Mouse (Mus musculus): Measurements from ENCODE around the gene Cfap20. TPM values are rescaled to one million over a fixed set of nuclear protein-coding genes. Genes with fewer than 3 reads are reported as not detected.

Gene Cfap20
- polyA plus RNA-seq, 1 experiment from 2014 or later: 157 TPM

DNA sequence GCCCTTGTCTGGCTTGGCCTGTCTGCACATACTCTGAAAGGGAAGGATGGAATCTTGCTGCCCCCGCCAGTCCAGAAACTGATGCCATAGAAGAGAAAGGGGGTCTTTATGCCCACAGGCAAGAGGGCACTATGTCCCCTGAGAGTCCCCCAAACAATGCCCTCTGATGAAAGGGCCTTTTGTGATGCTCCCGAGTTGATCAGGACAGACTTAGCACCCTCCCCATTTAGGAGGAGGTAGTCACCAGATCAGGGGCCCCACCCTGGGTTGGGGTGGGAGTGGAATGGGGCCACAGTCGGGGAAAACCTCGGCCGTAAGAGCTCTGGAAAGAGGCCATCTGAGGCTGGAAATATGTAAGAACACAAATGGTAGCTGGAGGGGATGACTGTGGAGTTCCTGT is 37.5 kb downstream of the Cfap20 start:
- H3K36me3 ChIP-seq (ENCODE audit: control insufficient read depth, insufficient read depth, low read length): no peaks in the 10 kb centered on the region
- WGBS: 62% methylated on average over 5 of the region's 5 CpGs

DNA sequence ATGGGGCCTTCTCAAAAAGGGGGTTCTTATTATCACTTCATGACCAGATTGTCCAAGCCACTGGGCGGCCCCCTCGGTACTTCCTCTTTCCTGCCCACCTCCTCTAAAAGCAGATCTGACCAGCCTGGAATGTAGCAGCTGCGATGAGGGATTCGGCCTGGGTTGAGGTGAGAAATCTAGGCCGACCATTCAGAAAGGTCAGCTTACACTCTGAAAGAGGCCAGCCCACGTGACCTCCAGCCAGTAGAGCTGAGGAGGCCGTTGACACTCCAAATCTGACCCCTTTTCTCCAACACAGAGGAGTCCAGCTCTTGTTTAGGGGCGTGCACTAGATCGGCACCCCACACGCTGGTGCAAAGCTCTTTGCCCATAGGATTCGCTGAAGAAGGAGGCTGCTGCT is 37.9 kb downstream of the Cfap20 start:
- no peak overlapping the region for H3K9ac ChIP-seq (ENCODE audit: low read length)
- no peaks in the 10 kb centered on the region for H3K27me3 ChIP-seq (replicated peaks; ENCODE audit: control insufficient read depth, insufficient read depth, low read length)
- WGBS: 46% methylated on average over 11 of the region's 11 CpGs
- no peak overlapping the region for H3K4me3 ChIP-seq (ENCODE audit: low read depth, low read length)
- no peak overlapping the region for H3K4me2 ChIP-seq (ENCODE audit: low read length)
- no peaks in the 10 kb centered on the region for H3K36me3 ChIP-seq (ENCODE audit: control insufficient read depth, insufficient read depth, low read length)
- DNase-seq (ENCODE audit: low spot score) (no peak), ATAC-seq (replicated peaks; ENCODE audit: low FRiP score, low TSS enrichment, low read depth) (no peak)
- H3K4me1 ChIP-seq (replicated peaks; ENCODE audit: control insufficient read depth, insufficient read depth, low read length): peaks cover 6% of the 10 kb centered on the region; the same call in 1 of the 2 replicates
- no peaks in the 10 kb centered on the region for H3K9me3 ChIP-seq (ENCODE audit: control insufficient read depth, low read length)
- no peak overlapping the region for H3K27ac ChIP-seq (ENCODE audit: low read depth)

More for the DNA sequence above, 37.5 kb downstream of the Cfap20 start:
- Histone ChIP-seq H3K9me3 (ENCODE audit: control insufficient read depth, low read length) (no peaks in the 10 kb centered on the region), H3K27me3 (replicated peaks; ENCODE audit: control insufficient read depth, insufficient read depth, low read length) (no peaks in the 10 kb centered on the region), H3K4me1 (replicated peaks; ENCODE audit: control insufficient read depth, insufficient read depth, low read length) (peaks cover 6% of the 10 kb centered on the region; the same call in 1 of the 2 replicates), H3K4me2 (ENCODE audit: low read length) (no peak overlapping the region), H3K4me3 (ENCODE audit: low read depth, low read length) (no peak overlapping the region), H3K27ac (ENCODE audit: low read depth) (no peak overlapping the region), H3K9ac (ENCODE audit: low read length) (no peak overlapping the region)
- DNase-seq (ENCODE audit: low spot score) (no peak), ATAC-seq (replicated peaks; ENCODE audit: low FRiP score, low TSS enrichment, low read depth) (no peak)

DNA sequence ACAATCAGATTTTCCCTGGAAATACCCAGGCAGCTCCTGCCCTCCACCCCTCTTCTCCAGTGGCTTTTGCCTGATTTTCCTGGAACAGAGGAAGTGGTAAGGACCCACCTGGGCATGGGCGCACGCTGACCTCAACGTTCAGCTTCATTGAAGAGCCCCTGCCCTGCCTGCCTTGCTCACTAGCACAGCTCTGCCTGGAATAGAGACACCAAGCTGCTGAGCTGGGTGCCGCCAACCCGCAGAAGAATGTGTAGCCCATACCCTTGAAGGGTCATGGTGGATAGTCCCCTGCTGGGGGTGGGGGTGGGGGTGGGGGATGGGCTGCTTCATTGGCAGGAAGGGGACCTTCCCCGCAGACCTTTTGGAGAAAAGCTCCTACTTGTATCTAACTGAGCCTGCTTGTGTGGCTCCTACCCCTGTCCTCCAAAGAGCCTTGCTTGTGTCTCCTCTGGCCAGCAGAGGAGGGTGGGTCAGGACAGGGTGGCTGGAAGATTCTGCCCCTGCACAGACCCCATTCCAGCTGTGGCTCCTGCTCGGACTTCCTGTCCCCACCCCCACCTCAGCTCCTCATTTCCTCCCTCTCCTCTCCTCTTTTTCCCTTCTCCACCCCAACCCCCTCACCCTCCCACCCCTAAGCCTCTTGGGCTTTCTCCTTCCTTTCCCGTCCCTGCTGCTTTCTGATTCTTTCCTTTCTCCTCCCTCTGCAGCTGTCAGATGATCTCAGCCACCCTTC is 39.3 kb downstream of the Cfap20 start:
- ATAC-seq (replicated peaks; ENCODE audit: low FRiP score, low TSS enrichment, low read depth): peak; percentile 26; the same call in 1 of the 2 replicates
- Histone ChIP-seq H3K4me1 (replicated peaks; ENCODE audit: control insufficient read depth, insufficient read depth, low read length) (peaks cover 6% of the 10 kb centered on the region; the same call in 1 of the 2 replicates), H3K27ac (ENCODE audit: low read depth) (0 out of 2 replicates have a peak overlapping the region, but pooled peaks have one; percentile 20), H3K9ac (ENCODE audit: low read length) (no peak overlapping the region), H3K4me2 (ENCODE audit: low read length) (no peak overlapping the region), H3K9me3 (ENCODE audit: control insufficient read depth, low read length) (no peaks in the 10 kb centered on the region), H3K36me3 (ENCODE audit: control insufficient read depth, insufficient read depth, low read length) (no peaks in the 10 kb centered on the region), H3K4me3 (ENCODE audit: low read depth, low read length) (no peak overlapping the region), H3K27me3 (replicated peaks; ENCODE audit: control insufficient read depth, insufficient read depth, low read length) (no peaks in the 10 kb centered on the region)
- 25% methylated on average over 8 of the region's 8 CpGs for WGBS
- no peak for DNase-seq (ENCODE audit: low spot score)

DNA sequence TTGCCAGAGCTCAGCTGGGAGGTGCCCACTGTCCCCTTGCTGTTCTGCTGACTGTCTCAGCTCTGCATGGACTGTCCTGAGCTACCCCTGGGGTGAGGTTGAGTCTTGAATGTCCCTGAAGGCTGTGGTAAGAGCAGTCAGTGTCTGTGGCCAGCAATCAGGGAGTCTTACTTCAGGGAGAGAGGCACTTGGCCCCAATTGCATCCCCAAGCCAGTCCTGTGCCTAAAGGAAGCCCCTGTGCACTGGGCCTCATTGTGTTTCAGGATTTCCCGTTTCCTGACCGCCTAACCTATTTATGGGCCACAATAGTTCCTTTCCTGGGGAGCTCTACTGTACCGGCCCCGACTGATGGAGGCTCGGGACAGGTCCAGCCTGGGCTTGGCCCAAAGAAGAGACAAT is 42.1 kb downstream of the Cfap20 start:
- ATAC-seq (replicated peaks; ENCODE audit: low FRiP score, low TSS enrichment, low read depth) (no peak), DNase-seq (ENCODE audit: low spot score) (no peak)
- WGBS: 68% methylated on average over 5 of the region's 5 CpGs

DNA sequence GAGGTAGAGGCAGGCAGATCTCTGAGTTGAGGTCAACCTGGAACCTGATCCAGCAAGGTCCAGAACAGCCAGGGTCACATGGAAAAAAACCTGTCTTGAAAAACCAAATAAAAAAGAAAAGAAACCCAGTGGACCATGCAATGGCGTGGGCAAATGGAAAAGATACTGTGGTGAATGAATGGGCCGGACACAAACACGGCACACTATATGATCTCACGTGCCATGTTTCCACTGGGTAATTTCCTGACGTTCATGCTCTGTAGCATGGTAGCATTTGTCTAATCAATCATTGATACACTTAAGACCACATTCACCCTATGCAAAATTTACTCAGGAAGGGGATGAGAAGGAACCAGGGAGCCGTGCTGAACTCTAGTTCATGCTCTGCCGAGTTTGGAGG is 43.6 kb downstream of the Cfap20 start:
- no peak for DNase-seq (ENCODE audit: low spot score)

More for the DNA sequence above, 42.1 kb downstream of the Cfap20 start:
- Histone ChIP-seq H3K9ac (ENCODE audit: low read length) (no peak overlapping the region), H3K27me3 (replicated peaks; ENCODE audit: control insufficient read depth, insufficient read depth, low read length) (no peaks in the 10 kb centered on the region), H3K4me2 (ENCODE audit: low read length) (no peak overlapping the region), H3K9me3 (ENCODE audit: control insufficient read depth, low read length) (no peaks in the 10 kb centered on the region), H3K4me1 (replicated peaks; ENCODE audit: control insufficient read depth, insufficient read depth, low read length) (peaks cover 6% of the 10 kb centered on the region; the same call in 1 of the 2 replicates), H3K36me3 (ENCODE audit: control insufficient read depth, insufficient read depth, low read length) (no peaks in the 10 kb centered on the region), H3K4me3 (ENCODE audit: low read depth, low read length) (no peak overlapping the region), H3K27ac (ENCODE audit: low read depth) (0 out of 2 replicates have a peak overlapping the region, but pooled peaks have one; percentile 33)

DNA sequence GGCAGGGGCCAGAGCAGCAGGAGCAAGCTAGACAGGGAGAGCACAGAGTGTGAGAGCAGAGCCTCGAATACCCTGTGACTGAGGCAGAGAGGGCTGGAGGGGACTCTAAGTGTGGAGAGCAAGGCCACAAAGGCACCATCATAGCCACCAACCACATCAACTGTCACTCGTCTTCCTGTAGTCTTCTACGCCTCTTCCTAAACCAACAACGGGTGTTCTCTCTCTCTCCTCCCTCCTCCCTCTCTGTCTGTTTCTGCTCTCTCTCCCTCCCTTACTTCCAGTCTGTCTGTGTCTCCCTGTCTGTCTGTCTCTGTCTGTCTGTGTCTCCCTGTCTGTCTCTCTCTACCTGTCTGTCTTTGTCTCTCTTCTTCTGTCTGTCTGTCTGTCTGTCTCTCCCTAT is 44.4 kb downstream of the Cfap20 start:
- Histone ChIP-seq H3K9ac (ENCODE audit: low read length) (no peak overlapping the region), H3K36me3 (ENCODE audit: control insufficient read depth, insufficient read depth, low read length) (no peaks in the 10 kb centered on the region), H3K4me1 (replicated peaks; ENCODE audit: control insufficient read depth, insufficient read depth, low read length) (peaks cover 3% of the 10 kb centered on the region; the same call in 1 of the 2 replicates), H3K4me2 (ENCODE audit: low read length) (no peak overlapping the region), H3K27me3 (replicated peaks; ENCODE audit: control insufficient read depth, insufficient read depth, low read length) (no peaks in the 10 kb centered on the region), H3K4me3 (ENCODE audit: low read depth, low read length) (no peak overlapping the region), H3K27ac (ENCODE audit: low read depth) (no peak overlapping the region), H3K9me3 (ENCODE audit: control insufficient read depth, low read length) (no peaks in the 10 kb centered on the region)
- DNase-seq (ENCODE audit: low spot score): no peak
- ATAC-seq (replicated peaks; ENCODE audit: low FRiP score, low TSS enrichment, low read depth): no peak
- 60% methylated on average over 4 of the region's 4 CpGs for WGBS

More for the DNA sequence above, 43.6 kb downstream of the Cfap20 start:
- 83% methylated on average over 7 of the region's 7 CpGs for WGBS
- no peak overlapping the region for H3K9ac ChIP-seq (ENCODE audit: low read length)
- no peaks in the 10 kb centered on the region for H3K9me3 ChIP-seq (ENCODE audit: control insufficient read depth, low read length)
- H3K4me3 ChIP-seq (ENCODE audit: low read depth, low read length): no peak overlapping the region
- no peaks in the 10 kb centered on the region for H3K36me3 ChIP-seq (ENCODE audit: control insufficient read depth, insufficient read depth, low read length)
- no peaks in the 10 kb centered on the region for H3K27me3 ChIP-seq (replicated peaks; ENCODE audit: control insufficient read depth, insufficient read depth, low read length)
- H3K4me1 ChIP-seq (replicated peaks; ENCODE audit: control insufficient read depth, insufficient read depth, low read length): peaks cover 3% of the 10 kb centered on the region; the same call in 1 of the 2 replicates
- H3K27ac ChIP-seq (ENCODE audit: low read depth): no peak overlapping the region
- no peak overlapping the region for H3K4me2 ChIP-seq (ENCODE audit: low read length)
- ATAC-seq (replicated peaks; ENCODE audit: low FRiP score, low TSS enrichment, low read depth): no peak

DNA sequence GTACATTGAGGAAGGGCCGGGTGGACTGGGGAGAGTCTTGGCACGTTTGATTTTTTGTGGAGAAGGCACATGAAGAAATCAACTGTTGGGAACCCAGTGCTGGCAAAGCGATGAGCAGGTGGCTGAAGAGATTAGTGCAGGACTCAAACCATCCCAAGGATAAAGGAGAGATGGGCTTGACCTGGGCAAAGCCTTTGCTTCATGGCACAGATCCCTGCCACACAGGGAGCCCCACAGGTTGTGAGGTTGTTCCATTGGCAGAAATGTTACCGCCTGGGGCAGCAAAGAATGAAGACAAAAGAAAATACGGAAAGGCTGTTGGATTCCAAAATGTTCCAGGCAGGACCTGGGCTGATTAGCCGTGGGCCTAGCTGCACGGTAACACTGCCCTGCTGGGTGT is 46.7 kb downstream of the Cfap20 start:
- Histone ChIP-seq H3K9ac (ENCODE audit: low read length) (no peak overlapping the region), H3K27ac (ENCODE audit: low read depth) (no peak overlapping the region), H3K36me3 (ENCODE audit: control insufficient read depth, insufficient read depth, low read length) (no peaks in the 10 kb centered on the region), H3K9me3 (ENCODE audit: control insufficient read depth, low read length) (no peaks in the 10 kb centered on the region; the same call in 1 of the 2 replicates), H3K27me3 (replicated peaks; ENCODE audit: control insufficient read depth, insufficient read depth, low read length) (no peaks in the 10 kb centered on the region), H3K4me3 (ENCODE audit: low read depth, low read length) (no peak overlapping the region), H3K4me2 (ENCODE audit: low read length) (no peak overlapping the region), H3K4me1 (replicated peaks; ENCODE audit: control insufficient read depth, insufficient read depth, low read length) (no peaks in the 10 kb centered on the region)
- DNase-seq (ENCODE audit: low spot score) (no peak), ATAC-seq (replicated peaks; ENCODE audit: low FRiP score, low TSS enrichment, low read depth) (no peak)
- 79% methylated on average over 7 of the region's 7 CpGs for WGBS

DNA sequence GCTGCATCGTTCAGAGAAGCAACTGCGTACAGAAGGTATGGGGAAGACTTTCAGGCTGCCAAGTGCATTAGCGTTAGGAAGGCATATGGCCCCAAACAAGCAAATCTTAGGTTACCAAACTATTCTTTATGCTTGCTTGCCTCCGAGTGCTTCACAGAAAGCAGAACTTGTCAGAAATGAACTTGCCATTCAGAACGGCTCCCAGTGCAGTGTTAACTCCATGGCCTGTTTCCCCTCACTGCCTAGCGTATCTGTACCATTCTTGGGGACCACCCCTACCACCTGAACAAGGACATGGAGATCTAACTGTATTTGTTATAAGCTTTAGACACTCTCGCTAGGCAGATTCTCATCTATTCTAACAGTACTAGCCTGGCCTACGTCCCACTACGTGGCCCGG is 47.4 kb downstream of the Cfap20 start:
- no peak overlapping the region for H3K4me3 ChIP-seq (ENCODE audit: low read depth, low read length)
- DNase-seq (ENCODE audit: low spot score) (no peak), ATAC-seq (replicated peaks; ENCODE audit: low FRiP score, low TSS enrichment, low read depth) (no peak)
- H3K9me3 ChIP-seq (ENCODE audit: control insufficient read depth, low read length): no peaks in the 10 kb centered on the region; the same call in 1 of the 2 replicates
- no peak overlapping the region for H3K9ac ChIP-seq (ENCODE audit: low read length)
- H3K27ac ChIP-seq (ENCODE audit: low read depth): no peak overlapping the region
- no peaks in the 10 kb centered on the region for H3K27me3 ChIP-seq (replicated peaks; ENCODE audit: control insufficient read depth, insufficient read depth, low read length)
- H3K4me1 ChIP-seq (replicated peaks; ENCODE audit: control insufficient read depth, insufficient read depth, low read length): no peaks in the 10 kb centered on the region
- 87% methylated on average over 10 of the region's 10 CpGs for WGBS
- H3K36me3 ChIP-seq (ENCODE audit: control insufficient read depth, insufficient read depth, low read length): no peaks in the 10 kb centered on the region
- H3K4me2 ChIP-seq (ENCODE audit: low read length): no peak overlapping the region

DNA sequence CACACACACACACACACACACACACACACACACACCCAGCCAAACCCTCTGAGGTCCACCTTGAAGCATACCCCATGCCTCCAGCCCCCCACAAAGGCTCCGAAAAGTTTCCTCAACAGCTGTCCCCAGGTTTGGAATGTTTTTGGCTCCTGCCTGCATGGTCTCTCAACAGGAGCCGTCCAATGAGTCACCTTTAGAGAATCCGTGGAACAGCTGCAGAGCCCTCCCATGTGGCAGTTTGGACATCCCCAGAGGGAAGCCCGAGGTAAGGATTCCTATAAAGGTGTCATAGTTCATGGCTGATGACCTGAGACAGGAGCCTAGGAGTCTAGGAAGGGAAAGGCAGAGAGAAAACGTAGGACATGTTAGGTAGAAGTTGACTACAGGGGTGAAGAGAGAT is 48.6 kb downstream of the Cfap20 start:
- no peaks in the 10 kb centered on the region for H3K27me3 ChIP-seq (replicated peaks; ENCODE audit: control insufficient read depth, insufficient read depth, low read length)
- H3K9me3 ChIP-seq (ENCODE audit: control insufficient read depth, low read length): no peaks in the 10 kb centered on the region; the same call in 1 of the 2 replicates
- H3K9ac ChIP-seq (ENCODE audit: low read length): no peak overlapping the region
- H3K36me3 ChIP-seq (ENCODE audit: control insufficient read depth, insufficient read depth, low read length): no peaks in the 10 kb centered on the region
- 62% methylated on average over 5 of the region's 5 CpGs for WGBS
- DNase-seq (ENCODE audit: low spot score): no peak
- no peak overlapping the region for H3K4me2 ChIP-seq (ENCODE audit: low read length)
- ATAC-seq (replicated peaks; ENCODE audit: low FRiP score, low TSS enrichment, low read depth): no peak
- H3K4me1 ChIP-seq (replicated peaks; ENCODE audit: control insufficient read depth, insufficient read depth, low read length): no peaks in the 10 kb centered on the region
- no peak overlapping the region for H3K4me3 ChIP-seq (ENCODE audit: low read depth, low read length)
- no peak overlapping the region for H3K27ac ChIP-seq (ENCODE audit: low read depth)
